8 mouse cellular contexts compared by ENCODE assay signal in the genomic region with DNA sequence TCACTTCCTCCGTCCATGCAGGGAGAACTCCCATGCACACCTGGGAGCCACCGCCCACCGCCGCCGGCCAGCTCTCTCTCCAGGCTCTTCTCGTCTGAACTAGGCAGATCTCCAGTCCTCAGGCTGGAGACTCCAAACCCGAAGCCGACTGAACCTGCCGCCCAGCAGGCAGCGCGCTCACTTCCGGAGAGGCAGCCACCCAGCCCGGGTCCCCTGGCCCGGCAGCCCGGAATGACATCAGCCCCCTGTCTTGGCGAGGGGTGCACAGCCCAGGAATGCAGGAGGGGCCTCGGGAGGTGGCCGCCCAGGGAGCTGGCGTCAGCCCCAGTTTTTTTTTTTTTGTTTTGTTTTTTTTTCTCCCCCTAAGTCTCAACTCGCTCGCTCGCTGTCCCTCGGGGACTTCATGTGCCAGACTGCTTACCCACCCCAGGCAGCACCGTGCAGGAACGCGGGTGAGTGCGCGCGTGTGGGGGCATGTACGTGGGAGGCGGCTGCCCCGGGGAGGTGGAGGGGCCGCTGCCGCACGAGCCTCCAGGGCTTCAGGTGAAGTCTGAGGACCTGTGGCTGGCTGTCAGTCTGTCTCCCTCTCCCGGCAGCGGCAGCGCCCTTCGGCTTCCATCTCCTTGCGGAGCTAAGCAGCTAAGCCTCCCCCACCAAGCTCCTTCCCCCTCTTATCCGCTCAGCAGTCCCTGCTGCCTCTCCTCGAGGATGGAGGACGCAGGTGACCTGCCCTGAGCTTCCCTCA. TPM values are rescaled to one million over a fixed set of nuclear protein-coding genes. Genes with fewer than 3 reads are reported as not detected.
DNase-seq lines count a peak whose midpoint lies in the region; ATAC-seq and TF ChIP-seq lines count a peak whose summit lies in the region.

No protein-coding gene starts in this region.

- H3K27me3 ChIP-seq in C2C12 (ENCODE audit: control insufficient read depth, insufficient read depth, insufficient read length), result no peaks in the 10 kb centered on the region
- H3K27me3 ChIP-seq in forebrain, embryonic 14.5 days (replicated peaks; ENCODE audit: control insufficient read depth, insufficient read depth, low read length), result no peaks in the 10 kb centered on the region; the same call in 1 of the 2 replicates

- peaks cover 19% of the 10 kb centered on the region for H3K4me1 ChIP-seq in forebrain, embryonic 14.5 days (ENCODE audit: control insufficient read depth, insufficient read depth, low read length)

- peak overlapping the region; percentile 66 for H3K9ac ChIP-seq in forebrain, embryonic 14.5 days (ENCODE audit: low read length)

- H3K79me2 ChIP-seq in C2C12 (ENCODE audit: control insufficient read depth, insufficient read depth), result no peaks in the 10 kb centered on the region

- no peaks in the 10 kb centered on the region for H3K36me3 ChIP-seq in C2C12 (ENCODE audit: control insufficient read depth, insufficient read depth)
- H3K36me3 ChIP-seq in forebrain, embryonic 14.5 days (ENCODE audit: control insufficient read depth, insufficient read depth, low read length), result no peaks in the 10 kb centered on the region

- peak; percentile 60 for DNase-seq in ZHBTc4 (ENCODE audit: low read depth, low spot score)
- peak; percentile 79 for DNase-seq in forebrain, embryonic 14.5 days (ENCODE audit: low spot score)
- peak; percentile 88 for DNase-seq in heart, postnatal 4 days
- DNase-seq in layer of hippocampus, postnatal 36 days, result peak; percentile 44 to 51
- DNase-seq in right cerebral cortex, postnatal 4 days, result peak; percentile 57
- no peak for DNase-seq in cerebellum, adult 8-10 months

- no peaks in the 10 kb centered on the region for H3K9me3 ChIP-seq in forebrain, embryonic 14.5 days (replicated peaks; ENCODE audit: control insufficient read depth, low read length)

- H3K4me3 ChIP-seq in C2C12 (ENCODE audit: insufficient read depth, poor library complexity, severe bottlenecking), result no peak overlapping the region
- H3K4me3 ChIP-seq in forebrain, embryonic 14.5 days (ENCODE audit: low read depth, low read length), result peak overlapping the region; percentile 39

- no peaks in the 10 kb centered on the region for H3K79me3 ChIP-seq in C2C12 (ENCODE audit: low read depth)

- under 1% methylated on average over 43 of the region's 43 CpGs for WGBS in forebrain, embryonic 14.5 days

- no peak for TF ChIP-seq CTCF in C2C12 (IDR thresholded peaks at IDR 0.05; ENCODE audit: control insufficient read depth, insufficient read depth, insufficient read length)

- peak overlapping the region; percentile 44; the same call in 1 of the 2 replicates for H3K27ac ChIP-seq in forebrain, embryonic 14.5 days (ENCODE audit: low read depth, low read length)

- H3K4me2 ChIP-seq in forebrain, embryonic 14.5 days (ENCODE audit: low read length), result peak overlapping the region; percentile 94

- H3ac ChIP-seq in C2C12 (ENCODE audit: control insufficient read depth, insufficient read length, low read depth), result peak overlapping the region; percentile 48

- peak; percentile 73 for ATAC-seq in forebrain, embryonic 14.5 days
- peak; percentile 54 for ATAC-seq in megakaryocyte progenitor cell, adult 5-6 weeks (replicated peaks; ENCODE audit: poor library complexity)

TF ChIP-seq in C2C12, 6 proteins besides CTCF, POLR2A, EP300 and RAD21:
- TF ChIP-seq MYOG (IDR thresholded peaks at IDR 0.05; ENCODE audit: control insufficient read depth, extremely low read depth, insufficient read length), result no peak
- no peak for TF ChIP-seq USF1 (IDR thresholded peaks at IDR 0.05; ENCODE audit: low read depth)
- TF ChIP-seq CEBPB (IDR thresholded peaks at IDR 0.05; ENCODE audit: low read depth), result no peak

RNA-seq across cellular contexts. Expression of a gene that starts 57.1 kb away (rescaled TPM):
- not detected for polyA plus RNA-seq in C2C12 (2012; fragmentation: generic; extraction: Trizol)
- polyA plus RNA-seq in forebrain, embryonic 14.5 days (2014; fragmentation: Nextera tagmentation; extraction: Ambion mirVana), result 0.48 and 0.70 TPM in 2 replicates
- total RNA-seq in heart, postnatal 4 days (2021), result 1 to 10 TPM; 1.4 to 1.7 TPM
- total RNA-seq in layer of hippocampus, postnatal 36 days (2021), result 1 to 10 TPM; 1.6 to 3.3 TPM
- total RNA-seq in megakaryocyte progenitor cell, adult 5-6 weeks (2015), result not detected in 2 replicates
- total RNA-seq in megakaryocyte progenitor cell, adult 5-6 weeks (2017), result not detected in 2 replicates
